Mouse (Mus musculus): ENCODE results near the gene Arhgdig. TPM values are rescaled to one million over a fixed set of nuclear protein-coding genes. Genes with fewer than 3 reads are reported as not detected.

Arhgdig gene
- polyA plus RNA-seq, 1 experiment from 2014 or later = 6.9 TPM

- Histone ChIP-seq H3K27ac (replicated peaks in 1 of 2; ENCODE audit: control insufficient read depth in 1 of 2, insufficient read depth in 1 of 2, low read depth in 2 of 2, low read length in 2 of 2) (peak overlapping the region; percentile 75 to 82), H3K4me1 (ENCODE audit: control insufficient read depth in 2 of 2, insufficient read depth in 2 of 2, low read length in 2 of 2) (peaks cover 0 to 13% of the 10 kb centered on the region in 2 experiments; a peak in 3 of 4 replicates), H3K4me3 (ENCODE audit: control insufficient read depth in 1 of 2, insufficient read depth in 1 of 2, low read depth in 1 of 2, low read length in 2 of 2) (peak overlapping the region; percentile 71 to 89), H3K36me3 (ENCODE audit: control insufficient read depth, insufficient read depth, low read length) (no peaks in the 10 kb centered on the region), H3K4me2 (ENCODE audit: low read length) (peak overlapping the region; percentile 86), H3K9ac (ENCODE audit: low read length) (peak overlapping the region; percentile 83), H3K27me3 (ENCODE audit: control insufficient read depth, insufficient read depth, low read length) (no peaks in the 10 kb centered on the region), H3K9me3 (ENCODE audit: control insufficient read depth, low read length) (no peaks in the 10 kb centered on the region)
- WGBS = 1% methylated on average over 32 of the region's 32 CpGs
- ATAC-seq (ENCODE audit: insufficient number of reproducible peaks, insufficient read depth, low FRiP score, low read depth) = peak; percentile 76
Observed at GRCm38 (mm10) chr17:26243471-26244100, 36.0 kb upstream of the Arhgdig start.

- no peak overlapping the region for H3K27ac ChIP-seq (replicated peaks in 1 of 2; ENCODE audit: control insufficient read depth in 1 of 2, insufficient read depth in 1 of 2, low read depth in 2 of 2, low read length in 2 of 2)
- H3K4me1 ChIP-seq (ENCODE audit: control insufficient read depth in 2 of 2, insufficient read depth in 2 of 2, low read length in 2 of 2) = peaks cover 0 to 13% of the 10 kb centered on the region in 2 experiments; a peak in 3 of 4 replicates
- no peak overlapping the region for H3K4me2 ChIP-seq (ENCODE audit: low read length)
- no peak overlapping the region for H3K9ac ChIP-seq (ENCODE audit: low read length)
- no peaks in the 10 kb centered on the region for H3K9me3 ChIP-seq (ENCODE audit: control insufficient read depth, low read length)
- no peak overlapping the region for H3K4me3 ChIP-seq (ENCODE audit: control insufficient read depth in 1 of 2, insufficient read depth in 1 of 2, low read depth in 1 of 2, low read length in 2 of 2)
- no peaks in the 10 kb centered on the region for H3K36me3 ChIP-seq (ENCODE audit: control insufficient read depth, insufficient read depth, low read length)
- WGBS = 72% methylated on average over 6 of the region's 6 CpGs
- no peak for ATAC-seq (ENCODE audit: insufficient number of reproducible peaks, insufficient read depth, low FRiP score, low read depth)
- no peaks in the 10 kb centered on the region for H3K27me3 ChIP-seq (ENCODE audit: control insufficient read depth, insufficient read depth, low read length)
Observed at GRCm38 (mm10) chr17:26240990-26241389, 33.4 kb upstream of the Arhgdig start.

GRCm38 (mm10) chr17:26240120-26240790 is 32.7 kb upstream of the Arhgdig start:
- 50% methylated on average over 6 of the region's 6 CpGs for WGBS

GRCm38 (mm10) chr17:26239551-26239950 is 32.0 kb upstream of the Arhgdig start:
- 58% methylated on average over 2 of the region's 2 CpGs for WGBS
- Histone ChIP-seq H3K4me3 (ENCODE audit: control insufficient read depth in 1 of 2, insufficient read depth in 1 of 2, low read depth in 1 of 2, low read length in 2 of 2) (no peak overlapping the region), H3K27me3 (ENCODE audit: control insufficient read depth, insufficient read depth, low read length) (no peaks in the 10 kb centered on the region), H3K9ac (ENCODE audit: low read length) (no peak overlapping the region), H3K9me3 (ENCODE audit: control insufficient read depth, low read length) (no peaks in the 10 kb centered on the region), H3K4me1 (ENCODE audit: control insufficient read depth in 2 of 2, insufficient read depth in 2 of 2, low read length in 2 of 2) (peaks cover 0 to 13% of the 10 kb centered on the region in 2 experiments; a peak in 3 of 4 replicates), H3K36me3 (ENCODE audit: control insufficient read depth, insufficient read depth, low read length) (no peaks in the 10 kb centered on the region), H3K4me2 (ENCODE audit: low read length) (no peak overlapping the region), H3K27ac (replicated peaks in 1 of 2; ENCODE audit: control insufficient read depth in 1 of 2, insufficient read depth in 1 of 2, low read depth in 2 of 2, low read length in 2 of 2) (no peak overlapping the region)
- no peak for ATAC-seq (ENCODE audit: insufficient number of reproducible peaks, insufficient read depth, low FRiP score, low read depth)

More at GRCm38 (mm10) chr17:26240120-26240790, 32.7 kb upstream of the Arhgdig start:
- Histone ChIP-seq H3K36me3 (ENCODE audit: control insufficient read depth, insufficient read depth, low read length) (no peaks in the 10 kb centered on the region), H3K4me1 (ENCODE audit: control insufficient read depth in 2 of 2, insufficient read depth in 2 of 2, low read length in 2 of 2) (peaks cover 0 to 13% of the 10 kb centered on the region in 2 experiments; a peak in 3 of 4 replicates), H3K4me2 (ENCODE audit: low read length) (no peak overlapping the region), H3K9me3 (ENCODE audit: control insufficient read depth, low read length) (no peaks in the 10 kb centered on the region), H3K27ac (replicated peaks in 1 of 2; ENCODE audit: control insufficient read depth in 1 of 2, insufficient read depth in 1 of 2, low read depth in 2 of 2, low read length in 2 of 2) (no peak overlapping the region), H3K4me3 (ENCODE audit: control insufficient read depth in 1 of 2, insufficient read depth in 1 of 2, low read depth in 1 of 2, low read length in 2 of 2) (no peak overlapping the region), H3K27me3 (ENCODE audit: control insufficient read depth, insufficient read depth, low read length) (no peaks in the 10 kb centered on the region), H3K9ac (ENCODE audit: low read length) (no peak overlapping the region)
- no peak for ATAC-seq (ENCODE audit: insufficient number of reproducible peaks, insufficient read depth, low FRiP score, low read depth)

- Histone ChIP-seq H3K27me3 (ENCODE audit: control insufficient read depth, insufficient read depth, low read length) (no peaks in the 10 kb centered on the region), H3K36me3 (ENCODE audit: control insufficient read depth, insufficient read depth, low read length) (no peaks in the 10 kb centered on the region), H3K4me3 (ENCODE audit: control insufficient read depth in 1 of 2, insufficient read depth in 1 of 2, low read depth in 1 of 2, low read length in 2 of 2) (no peak overlapping the region), H3K9me3 (ENCODE audit: control insufficient read depth, low read length) (0 out of 2 replicates have a peak, but pooled peaks cover 3% of the 10 kb centered on the region), H3K27ac (replicated peaks in 1 of 2; ENCODE audit: control insufficient read depth in 1 of 2, insufficient read depth in 1 of 2, low read depth in 2 of 2, low read length in 2 of 2) (no peak overlapping the region), H3K9ac (ENCODE audit: low read length) (no peak overlapping the region), H3K4me1 (ENCODE audit: control insufficient read depth in 2 of 2, insufficient read depth in 2 of 2, low read length in 2 of 2) (peaks cover 0 to 4% of the 10 kb centered on the region in 2 experiments; a peak in 1 of 4 replicates), H3K4me2 (ENCODE audit: low read length) (no peak overlapping the region)
- ATAC-seq (ENCODE audit: insufficient number of reproducible peaks, insufficient read depth, low FRiP score, low read depth) = no peak
- WGBS = 79% methylated on average over 10 of the region's 10 CpGs
Observed at GRCm38 (mm10) chr17:26237667-26238066, 30.1 kb upstream of the Arhgdig start.

- no peak overlapping the region for H3K27ac ChIP-seq (replicated peaks in 1 of 2; ENCODE audit: control insufficient read depth in 1 of 2, insufficient read depth in 1 of 2, low read depth in 2 of 2, low read length in 2 of 2)
- no peak overlapping the region for H3K4me2 ChIP-seq (ENCODE audit: low read length)
- no peak for ATAC-seq (ENCODE audit: insufficient number of reproducible peaks, insufficient read depth, low FRiP score, low read depth)
- H3K36me3 ChIP-seq (ENCODE audit: control insufficient read depth, insufficient read depth, low read length) = no peaks in the 10 kb centered on the region
- H3K27me3 ChIP-seq (ENCODE audit: control insufficient read depth, insufficient read depth, low read length) = no peaks in the 10 kb centered on the region
- H3K9ac ChIP-seq (ENCODE audit: low read length) = no peak overlapping the region
- no peaks in the 10 kb centered on the region for H3K4me1 ChIP-seq (ENCODE audit: control insufficient read depth in 2 of 2, insufficient read depth in 2 of 2, low read length in 2 of 2)
- H3K9me3 ChIP-seq (ENCODE audit: control insufficient read depth, low read length) = 0 out of 2 replicates have a peak, but pooled peaks cover 3% of the 10 kb centered on the region
- whole genome bisulfite sequencing = 64% methylated on average over 13 of the region's 13 CpGs
- no peak overlapping the region for H3K4me3 ChIP-seq (ENCODE audit: control insufficient read depth in 1 of 2, insufficient read depth in 1 of 2, low read depth in 1 of 2, low read length in 2 of 2)
Observed at GRCm38 (mm10) chr17:26235077-26235815, 27.7 kb upstream of the Arhgdig start.

- no peaks in the 10 kb centered on the region for H3K36me3 ChIP-seq (ENCODE audit: control insufficient read depth, insufficient read depth, low read length)
- no peak overlapping the region for H3K4me3 ChIP-seq (ENCODE audit: control insufficient read depth in 1 of 2, insufficient read depth in 1 of 2, low read depth in 1 of 2, low read length in 2 of 2)
- H3K9me3 ChIP-seq (ENCODE audit: control insufficient read depth, low read length) = 0 out of 2 replicates have a peak, but pooled peaks cover 3% of the 10 kb centered on the region
- H3K4me2 ChIP-seq (ENCODE audit: low read length) = no peak overlapping the region
- 94% methylated on average over 8 of the region's 8 CpGs for WGBS
- no peak overlapping the region for H3K27ac ChIP-seq (replicated peaks in 1 of 2; ENCODE audit: control insufficient read depth in 1 of 2, insufficient read depth in 1 of 2, low read depth in 2 of 2, low read length in 2 of 2)
- no peaks in the 10 kb centered on the region for H3K27me3 ChIP-seq (ENCODE audit: control insufficient read depth, insufficient read depth, low read length)
- ATAC-seq (ENCODE audit: insufficient number of reproducible peaks, insufficient read depth, low FRiP score, low read depth) = no peak
- H3K4me1 ChIP-seq (ENCODE audit: control insufficient read depth in 2 of 2, insufficient read depth in 2 of 2, low read length in 2 of 2) = no peaks in the 10 kb centered on the region
- H3K9ac ChIP-seq (ENCODE audit: low read length) = no peak overlapping the region
Observed at GRCm38 (mm10) chr17:26234386-26234785, 26.8 kb upstream of the Arhgdig start.

Data from heart, embryonic 14.5 days (tissue).